Mouse (Mus musculus) heart, embryonic 14.5 days (tissue): ENCODE data around the gene Ppard. TPM values are rescaled to one million over a fixed set of nuclear protein-coding genes. Genes with fewer than 3 reads are reported as not detected.

ENCODE experiments used
- ATAC-seq: fragments of 200-750 bp; cut with Nextera tagmentation; 2 replicates; pipeline ENCODE4 v1.8.0; 2017; ENCODE audit warnings: low read depth, moderate TSS enrichment; ENCODE audit not compliant: insufficient number of reproducible peaks, insufficient read depth, low FRiP score
- H3K27ac ChIP-seq, 2 experiments: fragments of 200-500 bp in 1 of 2; fragments of 300-500 bp in 1 of 2; sonication (generic) in 1 of 2; replicated peaks in 1 of 2; 2 replicates each; pipeline ENCODE4 v1.5.1; 2012 to 2014; ENCODE audit warnings: low read depth in 2 of 2, low read length in 2 of 2, control low read depth in 1 of 2, mild to moderate bottlenecking in 1 of 2, mixed read lengths in 1 of 2; ENCODE audit not compliant: control insufficient read depth in 1 of 2, insufficient read depth in 1 of 2
- H3K27me3 ChIP-seq: fragments of 300-500 bp; sonication (generic); 2 replicates; pipeline ENCODE4 v1.6.1; 2014; ENCODE audit warnings: mild to moderate bottlenecking, low read length, control low read depth; ENCODE audit not compliant: control insufficient read depth, insufficient read depth
- H3K36me3 ChIP-seq: fragments of 300-500 bp; sonication (generic); 2 replicates; pipeline ENCODE4 v1.6.1; 2014; ENCODE audit warnings: mild to moderate bottlenecking, control low read depth, low read length, mixed read lengths; ENCODE audit not compliant: control insufficient read depth, insufficient read depth
- H3K4me1 ChIP-seq, 2 experiments: fragments of 200-500 bp in 1 of 2; fragments of 300-500 bp in 1 of 2; sonication (generic) in 1 of 2; 2 replicates each; pipeline ENCODE4 v1.6.1; 2012 to 2014; ENCODE audit warnings: low read length in 2 of 2, control low read depth in 1 of 2, mixed read lengths in 1 of 2; ENCODE audit not compliant: control insufficient read depth in 2 of 2, insufficient read depth in 2 of 2
- H3K4me2 ChIP-seq: fragments of 300-500 bp; sonication (generic); 2 replicates; pipeline ENCODE4 v1.6.1; 2014; ENCODE audit warnings: mild to moderate bottlenecking, low read length
- H3K4me3 ChIP-seq, 2 experiments: fragments of 200-500 bp in 1 of 2; fragments of 300-500 bp in 1 of 2; sonication (generic) in 1 of 2; 2 replicates each; pipeline ENCODE4 v1.5.1; 2012 to 2014; ENCODE audit warnings: low read length in 2 of 2, mild to moderate bottlenecking in 2 of 2, control low read depth in 1 of 2, low read depth in 1 of 2, moderate library complexity in 1 of 2; ENCODE audit not compliant: control insufficient read depth in 1 of 2, insufficient read depth in 1 of 2
- H3K9ac ChIP-seq: fragments of 300-500 bp; sonication (generic); 2 replicates; pipeline ENCODE4 v1.6.1; 2014; ENCODE audit warnings: mild to moderate bottlenecking, low read length
- H3K9me3 ChIP-seq: fragments of 300-500 bp; sonication (generic); 2 replicates; pipeline ENCODE4 v1.6.1; 2016; ENCODE audit warnings: low read length, control low read depth; ENCODE audit not compliant: control insufficient read depth
- WGBS: fragments of 180-500 bp; shearing (Covaris S2); extraction: QIAGEN DNeasy Blood & Tissue Kit; methylation state at CpG from one replicate; pipeline ENCODE4 v1.1.7; 2014; 5-methylcytosine and 5-hydroxymethylcytosine counted together
- polyA plus RNA-seq: library from polyadenylated mRNA; unstranded; fragments of >200 nt; fragmentation: Nextera tagmentation; extraction: Ambion mirVana; gene quantifications from 2 replicates; pipeline ENCODE4 v1.2.1, GENCODE M21; 2014

The Ppard gene
- polyA plus RNA-seq, 1 experiment from 2014 or later, result 2.2 TPM

GRCm38 (mm10) chr17:28344670-28345069 lies 112.2 kb downstream of the Ppard start:
- no peaks in the 10 kb centered on the region for H3K9me3 ChIP-seq
- no peak for ATAC-seq
- WGBS, result 47% methylated on average over 3 of the region's 3 CpGs
- peak overlapping the region; percentile 68 for H3K9ac ChIP-seq
- H3K27ac ChIP-seq, result peak overlapping the region; percentile 70 to 82
- H3K4me3 ChIP-seq, result no peak overlapping the region
- peak overlapping the region; percentile 58; the same call in 1 of the 2 replicates for H3K4me2 ChIP-seq
- no peaks in the 10 kb centered on the region for H3K27me3 ChIP-seq
- H3K4me1 ChIP-seq, result peaks cover 52 to 79% of the 10 kb centered on the region in 2 experiments
- peaks cover 7% of the 10 kb centered on the region for H3K36me3 ChIP-seq

- no peak for ATAC-seq
- 2% methylated on average over 8 of the region's 8 CpGs for WGBS
- peak overlapping the region; percentile 68; the same call in 1 of the 2 replicates for H3K9ac ChIP-seq
Observed at GRCm38 (mm10) chr17:28345271-28345721, 112.8 kb downstream of the Ppard start.

GRCm38 (mm10) chr17:28345882-28346281 lies 113.4 kb downstream of the Ppard start:
- no peaks in the 10 kb centered on the region for H3K27me3 ChIP-seq
- no peak overlapping the region for H3K4me3 ChIP-seq
- H3K9ac ChIP-seq, result peak overlapping the region; percentile 68
- H3K4me2 ChIP-seq, result peak overlapping the region; percentile 58
- peak overlapping the region; percentile 68 to 82 for H3K27ac ChIP-seq
- WGBS, result 12% methylated on average over 10 of the region's 10 CpGs
- H3K36me3 ChIP-seq, result no peaks in the 10 kb centered on the region
- H3K4me1 ChIP-seq, result peaks cover 46 to 68% of the 10 kb centered on the region in 2 experiments
- no peak for ATAC-seq
- H3K9me3 ChIP-seq, result no peaks in the 10 kb centered on the region

More at GRCm38 (mm10) chr17:28345271-28345721, 112.8 kb downstream of the Ppard start:
- Histone ChIP-seq H3K27ac (peak overlapping the region; percentile 70 to 82), H3K4me3 (no peak overlapping the region), H3K36me3 (peaks cover under 1% of the 10 kb centered on the region; the same call in 1 of the 2 replicates), H3K27me3 (no peaks in the 10 kb centered on the region), H3K4me1 (peaks cover 51 to 74% of the 10 kb centered on the region in 2 experiments), H3K9me3 (no peaks in the 10 kb centered on the region), H3K4me2 (peak overlapping the region; percentile 58)

- WGBS, result 79% methylated on average over 10 of the region's 10 CpGs
- H3K36me3 ChIP-seq, result no peaks in the 10 kb centered on the region
- peaks cover 42 to 59% of the 10 kb centered on the region in 2 experiments for H3K4me1 ChIP-seq
- no peak overlapping the region for H3K27ac ChIP-seq
- H3K27me3 ChIP-seq, result 0 out of 2 replicates have a peak, but pooled peaks cover 4% of the 10 kb centered on the region
- no peak for ATAC-seq
- H3K9ac ChIP-seq, result no peak overlapping the region
- H3K4me2 ChIP-seq, result no peak overlapping the region
- H3K4me3 ChIP-seq, result no peak overlapping the region
- H3K9me3 ChIP-seq, result no peaks in the 10 kb centered on the region
Observed at GRCm38 (mm10) chr17:28347327-28347726, 114.8 kb downstream of the Ppard start.

GRCm38 (mm10) chr17:28348211-28348610 lies 115.7 kb downstream of the Ppard start:
- ATAC-seq, result no peak
- Histone ChIP-seq H3K9me3 (no peaks in the 10 kb centered on the region), H3K9ac (peak overlapping the region; percentile 95), H3K4me2 (peak overlapping the region; percentile 97), H3K4me3 (peak overlapping the region in 1 of 2 experiments; percentile 5; a peak in 2 of 4 replicates), H3K36me3 (no peaks in the 10 kb centered on the region), H3K4me1 (peaks cover 42 to 59% of the 10 kb centered on the region in 2 experiments), H3K27me3 (peaks cover 11% of the 10 kb centered on the region; the same call in 1 of the 2 replicates), H3K27ac (no peak overlapping the region)
- 45% methylated on average over 6 of the region's 6 CpGs for WGBS

- WGBS, result 18% methylated on average over 12 of the region's 13 CpGs
- H3K9me3 ChIP-seq, result no peaks in the 10 kb centered on the region
- H3K4me2 ChIP-seq, result peak overlapping the region; percentile 97
- peak overlapping the region; percentile 71 to 93 for H3K27ac ChIP-seq
- H3K4me1 ChIP-seq, result peaks cover 34 to 47% of the 10 kb centered on the region in 2 experiments
- H3K9ac ChIP-seq, result peak overlapping the region; percentile 95
- peak overlapping the region; percentile 80 to 88 for H3K4me3 ChIP-seq
- no peaks in the 10 kb centered on the region for H3K36me3 ChIP-seq
- no peak for ATAC-seq
- H3K27me3 ChIP-seq, result peaks cover 16% of the 10 kb centered on the region; the same call in 1 of the 2 replicates
Observed at GRCm38 (mm10) chr17:28349264-28349880, 116.9 kb downstream of the Ppard start.

- Histone ChIP-seq H3K4me2 (peak overlapping the region; percentile 97), H3K4me1 (peaks cover 27 to 41% of the 10 kb centered on the region in 2 experiments), H3K36me3 (no peaks in the 10 kb centered on the region), H3K27ac (peak overlapping the region; percentile 82 to 93), H3K9me3 (no peaks in the 10 kb centered on the region), H3K27me3 (peaks cover 16% of the 10 kb centered on the region; the same call in 1 of the 2 replicates), H3K9ac (peak overlapping the region; percentile 95), H3K4me3 (peak overlapping the region; percentile 80 to 88)
- peak; percentile 15; the same call in 1 of the 2 replicates for ATAC-seq
- WGBS, result under 1% methylated on average over 53 of the region's 54 CpGs
Observed at GRCm38 (mm10) chr17:28349901-28350465, 117.5 kb downstream of the Ppard start.
